Mouse (Mus musculus): Measurements from ENCODE around the gene Erc2. TPM values are rescaled to one million over a fixed set of nuclear protein-coding genes. Genes with fewer than 3 reads are reported as not detected.

Gene Erc2
- polyA plus RNA-seq, 1 experiment from 2014 or later, result 12.7 TPM

- no peak overlapping the region for H3K27ac ChIP-seq (ENCODE audit: low read depth, low read length)
- no peaks in the 10 kb centered on the region; the same call in 1 of the 2 replicates for H3K4me1 ChIP-seq (replicated peaks; ENCODE audit: control insufficient read depth, insufficient read depth, low read length)
- DNase-seq (ENCODE audit: low spot score), result no peak
- no peak overlapping the region for H3K4me3 ChIP-seq (ENCODE audit: low read depth, low read length)
- no peak for ATAC-seq (replicated peaks; ENCODE audit: low FRiP score)
- H3K27me3 ChIP-seq (ENCODE audit: control insufficient read depth, insufficient read depth, low read length), result no peaks in the 10 kb centered on the region
- H3K4me2 ChIP-seq (ENCODE audit: low read depth, low read length, severe bottlenecking), result no peak overlapping the region
- H3K9ac ChIP-seq (ENCODE audit: low read length), result no peak overlapping the region
- WGBS, result 97% methylated on average over 1 of the region's 1 CpGs
- H3K36me3 ChIP-seq (ENCODE audit: control insufficient read depth, insufficient read depth, low read length), result no peaks in the 10 kb centered on the region
- no peaks in the 10 kb centered on the region for H3K9me3 ChIP-seq (ENCODE audit: control insufficient read depth, low read length)
These were observed 651.4 kb downstream of the Erc2 start for GRCm38 (mm10) chr14:28273669-28274068.

GRCm38 (mm10) chr14:28274826-28275225 lies 652.6 kb downstream of the Erc2 start:
- Histone ChIP-seq H3K27me3 (ENCODE audit: control insufficient read depth, insufficient read depth, low read length) (no peaks in the 10 kb centered on the region), H3K4me2 (ENCODE audit: low read depth, low read length, severe bottlenecking) (no peak overlapping the region), H3K36me3 (ENCODE audit: control insufficient read depth, insufficient read depth, low read length) (no peaks in the 10 kb centered on the region), H3K4me1 (replicated peaks; ENCODE audit: control insufficient read depth, insufficient read depth, low read length) (no peaks in the 10 kb centered on the region; the same call in 1 of the 2 replicates), H3K27ac (ENCODE audit: low read depth, low read length) (no peak overlapping the region), H3K9ac (ENCODE audit: low read length) (no peak overlapping the region), H3K9me3 (ENCODE audit: control insufficient read depth, low read length) (no peaks in the 10 kb centered on the region), H3K4me3 (ENCODE audit: low read depth, low read length) (no peak overlapping the region)
- no peak for ATAC-seq (replicated peaks; ENCODE audit: low FRiP score)
- WGBS, result 66% methylated on average over 7 of the region's 7 CpGs
- DNase-seq (ENCODE audit: low spot score), result no peak

- DNase-seq (ENCODE audit: low spot score) (no peak), ATAC-seq (replicated peaks; ENCODE audit: low FRiP score) (no peak)
- H3K27me3 ChIP-seq (ENCODE audit: control insufficient read depth, insufficient read depth, low read length), result no peaks in the 10 kb centered on the region
- no peak overlapping the region for H3K27ac ChIP-seq (ENCODE audit: low read depth, low read length)
- H3K9ac ChIP-seq (ENCODE audit: low read length), result no peak overlapping the region
- H3K4me3 ChIP-seq (ENCODE audit: low read depth, low read length), result no peak overlapping the region
- no peaks in the 10 kb centered on the region for H3K9me3 ChIP-seq (ENCODE audit: control insufficient read depth, low read length)
- 87% methylated on average over 6 of the region's 6 CpGs for WGBS
- H3K36me3 ChIP-seq (ENCODE audit: control insufficient read depth, insufficient read depth, low read length), result no peaks in the 10 kb centered on the region
- H3K4me2 ChIP-seq (ENCODE audit: low read depth, low read length, severe bottlenecking), result no peak overlapping the region
- no peaks in the 10 kb centered on the region; the same call in 1 of the 2 replicates for H3K4me1 ChIP-seq (replicated peaks; ENCODE audit: control insufficient read depth, insufficient read depth, low read length)
These were observed 656.7 kb downstream of the Erc2 start for GRCm38 (mm10) chr14:28278951-28279350.

DNA sequence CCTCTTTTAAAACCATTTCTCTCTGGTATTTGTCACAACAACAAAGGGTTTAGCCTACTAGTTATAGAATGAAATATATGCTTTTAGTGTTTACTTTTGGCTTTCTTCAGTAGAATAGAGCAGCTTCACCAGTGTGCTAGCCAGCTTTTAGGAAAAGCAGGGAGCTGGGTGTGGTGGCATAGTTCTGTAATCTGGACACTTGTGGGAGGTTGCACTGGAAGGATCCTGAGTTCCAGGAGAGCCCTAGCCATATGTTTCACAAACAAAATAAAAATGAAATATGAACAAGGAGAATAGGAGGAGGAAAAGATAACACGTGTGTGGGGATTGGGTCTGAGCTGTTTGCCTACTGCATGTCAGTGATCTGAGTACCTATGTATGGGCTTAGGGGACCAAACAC lies 658.1 kb downstream of the Erc2 start:
- Histone ChIP-seq H3K4me3 (ENCODE audit: low read depth, low read length) (no peak overlapping the region), H3K27me3 (ENCODE audit: control insufficient read depth, insufficient read depth, low read length) (no peaks in the 10 kb centered on the region), H3K9me3 (ENCODE audit: control insufficient read depth, low read length) (no peaks in the 10 kb centered on the region), H3K4me2 (ENCODE audit: low read depth, low read length, severe bottlenecking) (no peak overlapping the region), H3K27ac (ENCODE audit: low read depth, low read length) (no peak overlapping the region), H3K4me1 (replicated peaks; ENCODE audit: control insufficient read depth, insufficient read depth, low read length) (no peaks in the 10 kb centered on the region), H3K36me3 (ENCODE audit: control insufficient read depth, insufficient read depth, low read length) (no peaks in the 10 kb centered on the region), H3K9ac (ENCODE audit: low read length) (no peak overlapping the region)
- 81% methylated on average over 1 of the region's 1 CpGs for WGBS
- ATAC-seq (replicated peaks; ENCODE audit: low FRiP score) (no peak), DNase-seq (ENCODE audit: low spot score) (no peak)

- 85% methylated on average over 1 of the region's 1 CpGs for WGBS
- ATAC-seq (replicated peaks; ENCODE audit: low FRiP score) (no peak), DNase-seq (ENCODE audit: low spot score) (no peak)
- H3K36me3 ChIP-seq (ENCODE audit: control insufficient read depth, insufficient read depth, low read length), result no peaks in the 10 kb centered on the region
- no peaks in the 10 kb centered on the region for H3K4me1 ChIP-seq (replicated peaks; ENCODE audit: control insufficient read depth, insufficient read depth, low read length)
- H3K9ac ChIP-seq (ENCODE audit: low read length), result no peak overlapping the region
- H3K27ac ChIP-seq (ENCODE audit: low read depth, low read length), result no peak overlapping the region
- no peaks in the 10 kb centered on the region for H3K27me3 ChIP-seq (ENCODE audit: control insufficient read depth, insufficient read depth, low read length)
- H3K4me2 ChIP-seq (ENCODE audit: low read depth, low read length, severe bottlenecking), result no peak overlapping the region
- H3K4me3 ChIP-seq (ENCODE audit: low read depth, low read length), result no peak overlapping the region
- no peaks in the 10 kb centered on the region for H3K9me3 ChIP-seq (ENCODE audit: control insufficient read depth, low read length)
These were observed 661.3 kb downstream of the Erc2 start for GRCm38 (mm10) chr14:28283319-28284095.

GRCm38 (mm10) chr14:28286511-28286910 lies 664.3 kb downstream of the Erc2 start:
- H3K27me3 ChIP-seq (ENCODE audit: control insufficient read depth, insufficient read depth, low read length), result no peaks in the 10 kb centered on the region
- H3K9ac ChIP-seq (ENCODE audit: low read length), result no peak overlapping the region
- H3K4me3 ChIP-seq (ENCODE audit: low read depth, low read length), result no peak overlapping the region
- H3K4me1 ChIP-seq (replicated peaks; ENCODE audit: control insufficient read depth, insufficient read depth, low read length), result no peaks in the 10 kb centered on the region
- no peak overlapping the region for H3K4me2 ChIP-seq (ENCODE audit: low read depth, low read length, severe bottlenecking)
- no peak for ATAC-seq (replicated peaks; ENCODE audit: low FRiP score)
- no peak overlapping the region for H3K27ac ChIP-seq (ENCODE audit: low read depth, low read length)
- H3K9me3 ChIP-seq (ENCODE audit: control insufficient read depth, low read length), result no peaks in the 10 kb centered on the region
- no peaks in the 10 kb centered on the region for H3K36me3 ChIP-seq (ENCODE audit: control insufficient read depth, insufficient read depth, low read length)
- no peak for DNase-seq (ENCODE audit: low spot score)

DNA sequence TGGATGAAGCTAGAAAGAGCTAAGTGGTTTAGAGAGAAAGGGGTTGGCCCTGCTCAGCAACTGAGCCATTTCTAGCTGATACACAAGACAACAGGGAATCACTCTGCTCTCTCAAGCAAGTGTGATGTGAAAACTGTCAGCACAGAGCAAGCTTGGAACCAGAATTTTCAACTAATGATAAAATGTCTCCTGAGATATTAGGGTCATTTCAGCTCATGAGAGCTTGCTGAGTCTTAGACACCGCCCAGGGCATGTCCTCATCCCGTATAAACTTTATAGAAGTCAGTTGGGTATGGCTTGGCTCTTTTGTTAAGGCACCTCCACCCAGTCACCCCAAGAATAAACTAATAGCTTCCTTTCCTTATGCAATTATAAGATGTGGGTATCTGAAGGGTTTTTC lies 666.0 kb downstream of the Erc2 start:
- no peaks in the 10 kb centered on the region for H3K36me3 ChIP-seq (ENCODE audit: control insufficient read depth, insufficient read depth, low read length)
- H3K4me3 ChIP-seq (ENCODE audit: low read depth, low read length), result no peak overlapping the region
- no peaks in the 10 kb centered on the region for H3K4me1 ChIP-seq (replicated peaks; ENCODE audit: control insufficient read depth, insufficient read depth, low read length)
- H3K27ac ChIP-seq (ENCODE audit: low read depth, low read length), result no peak overlapping the region
- DNase-seq (ENCODE audit: low spot score) (no peak), ATAC-seq (replicated peaks; ENCODE audit: low FRiP score) (no peak)
- H3K9me3 ChIP-seq (ENCODE audit: control insufficient read depth, low read length), result no peaks in the 10 kb centered on the region
- H3K9ac ChIP-seq (ENCODE audit: low read length), result no peak overlapping the region
- H3K27me3 ChIP-seq (ENCODE audit: control insufficient read depth, insufficient read depth, low read length), result no peaks in the 10 kb centered on the region
- no peak overlapping the region for H3K4me2 ChIP-seq (ENCODE audit: low read depth, low read length, severe bottlenecking)
- WGBS, result 91% methylated on average over 2 of the region's 2 CpGs

DNA sequence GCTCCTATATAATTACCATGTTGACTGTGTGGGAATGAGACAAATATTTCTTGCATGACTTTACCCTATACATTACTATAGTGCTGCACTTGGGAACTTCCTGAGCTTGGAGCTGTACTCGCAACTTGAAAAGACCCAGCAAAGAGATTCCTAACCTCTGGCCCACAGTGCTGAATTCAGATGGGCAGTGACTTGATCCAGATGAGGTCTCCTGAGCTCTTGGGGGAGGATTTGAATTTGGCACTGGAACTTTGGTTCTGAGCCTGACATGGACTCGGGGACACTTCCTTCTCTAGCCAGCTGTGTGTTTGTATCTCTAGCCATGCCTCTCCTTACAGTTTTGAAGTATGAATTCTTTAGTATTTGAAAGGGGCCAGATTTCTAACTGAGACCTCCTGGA lies 666.7 kb downstream of the Erc2 start:
- H3K9me3 ChIP-seq (ENCODE audit: control insufficient read depth, low read length), result no peaks in the 10 kb centered on the region
- H3K36me3 ChIP-seq (ENCODE audit: control insufficient read depth, insufficient read depth, low read length), result no peaks in the 10 kb centered on the region
- H3K27ac ChIP-seq (ENCODE audit: low read depth, low read length), result no peak overlapping the region
- no peak overlapping the region for H3K9ac ChIP-seq (ENCODE audit: low read length)
- H3K4me1 ChIP-seq (replicated peaks; ENCODE audit: control insufficient read depth, insufficient read depth, low read length), result no peaks in the 10 kb centered on the region
- no peaks in the 10 kb centered on the region for H3K27me3 ChIP-seq (ENCODE audit: control insufficient read depth, insufficient read depth, low read length)
- DNase-seq (ENCODE audit: low spot score) (no peak), ATAC-seq (replicated peaks; ENCODE audit: low FRiP score) (no peak)
- WGBS, result 70% methylated on average over 2 of the region's 2 CpGs
- H3K4me3 ChIP-seq (ENCODE audit: low read depth, low read length), result no peak overlapping the region
- H3K4me2 ChIP-seq (ENCODE audit: low read depth, low read length, severe bottlenecking), result no peak overlapping the region

- WGBS, result 88% methylated on average over 5 of the region's 5 CpGs
- no peak overlapping the region for H3K9ac ChIP-seq (ENCODE audit: low read length)
- no peak for ATAC-seq (replicated peaks; ENCODE audit: low FRiP score)
These were observed 671.7 kb downstream of the Erc2 start for GRCm38 (mm10) chr14:28293921-28294320.

More at GRCm38 (mm10) chr14:28293921-28294320, 671.7 kb downstream of the Erc2 start:
- no peak overlapping the region for H3K4me2 ChIP-seq (ENCODE audit: low read depth, low read length, severe bottlenecking)
- H3K27ac ChIP-seq (ENCODE audit: low read depth, low read length), result no peak overlapping the region
- no peak for DNase-seq (ENCODE audit: low spot score)
- no peaks in the 10 kb centered on the region for H3K4me1 ChIP-seq (replicated peaks; ENCODE audit: control insufficient read depth, insufficient read depth, low read length)
- H3K9me3 ChIP-seq (ENCODE audit: control insufficient read depth, low read length), result no peaks in the 10 kb centered on the region
- no peaks in the 10 kb centered on the region for H3K36me3 ChIP-seq (ENCODE audit: control insufficient read depth, insufficient read depth, low read length)
- H3K4me3 ChIP-seq (ENCODE audit: low read depth, low read length), result no peak overlapping the region
- no peaks in the 10 kb centered on the region for H3K27me3 ChIP-seq (ENCODE audit: control insufficient read depth, insufficient read depth, low read length)
